Mouse (Mus musculus) embryonic facial prominence, embryonic 11.5 days (tissue): ENCODE data around the gene Col13a1. TPM values are rescaled to one million over a fixed set of nuclear protein-coding genes. Genes with fewer than 3 reads are reported as not detected.
A peak's percentile ranks its signal among the peaks of the same experiment; 100 is the strongest.

ENCODE experiments used
- ATAC-seq: fragments of 200-750 bp; cut with Nextera tagmentation; replicated peaks from 2 replicates; pipeline ENCODE4 v1.8.0; 2017; ENCODE audit warnings: low read depth; ENCODE audit not compliant: insufficient number of reproducible peaks, low FRiP score, low TSS enrichment
- DNase-seq: peaks from one replicate; pipeline ENCODE4 v3.0.0-alpha.2; 2015; ENCODE audit warnings: low spot score
- H3K27ac ChIP-seq: fragments of 300-500 bp; sonication (generic); replicated peaks from 2 replicates; pipeline ENCODE4 v1.5.1; 2014; ENCODE audit warnings: mild to moderate bottlenecking, low read depth, low read length, control low read depth
- H3K27me3 ChIP-seq: fragments of 300-500 bp; sonication (generic); 2 replicates; pipeline ENCODE4 v1.6.1; 2014; ENCODE audit warnings: mild to moderate bottlenecking, low read length, moderate library complexity, mixed read lengths; ENCODE audit not compliant: control insufficient read depth, insufficient read depth
- H3K36me3 ChIP-seq: fragments of 300-500 bp; sonication (generic); replicated peaks from 2 replicates; pipeline ENCODE4 v1.6.1; 2014; ENCODE audit warnings: low read depth, mild to moderate bottlenecking, low read length, moderate library complexity, mixed read lengths; ENCODE audit not compliant: control insufficient read depth, insufficient read depth
- H3K4me1 ChIP-seq: fragments of 300-500 bp; sonication (generic); 2 replicates; pipeline ENCODE4 v1.6.1; 2014; ENCODE audit warnings: low read length, mixed read lengths; ENCODE audit not compliant: control insufficient read depth, insufficient read depth
- H3K4me2 ChIP-seq: fragments of 300-500 bp; sonication (generic); 2 replicates; pipeline ENCODE4 v1.6.1; 2014; ENCODE audit warnings: low read depth, mild to moderate bottlenecking, control low read depth, low read length, moderate library complexity
- H3K4me3 ChIP-seq: fragments of 300-500 bp; sonication (generic); 2 replicates; pipeline ENCODE4 v1.5.1; 2014; ENCODE audit warnings: low read depth, low read length, control low read depth
- H3K9ac ChIP-seq: fragments of 300-500 bp; sonication (generic); replicated peaks from 2 replicates; pipeline ENCODE4 v1.6.1; 2014; ENCODE audit warnings: mild to moderate bottlenecking, control low read depth, low read length
- H3K9me3 ChIP-seq: fragments of 300-500 bp; sonication (generic); replicated peaks from 2 replicates; pipeline ENCODE4 v1.6.1; 2016; ENCODE audit warnings: mild to moderate bottlenecking, low read length, inconsistent platforms, mixed read lengths; ENCODE audit not compliant: control insufficient read depth
- WGBS: fragments of 180-500 bp; shearing (Covaris S2); extraction: QIAGEN DNeasy Blood & Tissue Kit; methylation state at CpG from one replicate; pipeline ENCODE4 v1.1.7; 2014; 5-methylcytosine and 5-hydroxymethylcytosine counted together
- polyA plus RNA-seq: library from polyadenylated mRNA; unstranded; fragments of >200 nt; fragmentation: Nextera tagmentation; extraction: Ambion mirVana; gene quantifications from 2 replicates; pipeline ENCODE4 v1.2.1, GENCODE M21; 2014

The Col13a1 gene
- 4.3 and 4.6 TPM in 2 replicates for polyA plus RNA-seq

- Histone ChIP-seq H3K27me3 (peaks cover 16% of the 10 kb centered on the region), H3K9ac (peak within 1 kb of the TSS; percentile 57), H3K36me3 (no peaks in the 10 kb centered on the region), H3K4me1 (peaks cover 4% of the 10 kb centered on the region), H3K27ac (no peak within 1 kb of the TSS), H3K9me3 (no peaks in the 10 kb centered on the region; the same call in 1 of the 2 replicates), H3K4me3 (peak within 1 kb of the TSS; percentile 37), H3K4me2 (peak within 1 kb of the TSS; percentile 80)
- ATAC-seq (no peak), DNase-seq (peak; percentile 77)
- under 1% methylated on average over 35 of the region's 41 CpGs for WGBS
Measured at GRCm38 (mm10) chr10:61978866-61979340, at the start of gene Col13a1. Gene Col13a1, minus strand, starts transcription at chr10:61979108.

- H3K4me2 ChIP-seq, result no peak overlapping the region
- ATAC-seq, result no peak
- H3K9ac ChIP-seq, result no peak overlapping the region
- DNase-seq, result no peak
- no peaks in the 10 kb centered on the region for H3K9me3 ChIP-seq
- H3K27ac ChIP-seq, result no peak overlapping the region
- WGBS, result 65% methylated on average over 12 of the region's 12 CpGs
- H3K27me3 ChIP-seq, result no peaks in the 10 kb centered on the region
- H3K4me3 ChIP-seq, result no peak overlapping the region
- H3K36me3 ChIP-seq, result no peaks in the 10 kb centered on the region
- no peaks in the 10 kb centered on the region; the same call in 1 of the 2 replicates for H3K4me1 ChIP-seq
Measured at GRCm38 (mm10) chr10:62027699-62028098, 48.8 kb upstream of the Col13a1 start.

GRCm38 (mm10) chr10:62023821-62024551, 45.1 kb upstream of the Col13a1 start:
- peak; percentile 29 for DNase-seq
- no peak for ATAC-seq
- Histone ChIP-seq H3K9ac (peak overlapping the region; percentile 6; the same call in 1 of the 2 replicates), H3K4me1 (no peaks in the 10 kb centered on the region; the same call in 1 of the 2 replicates), H3K27ac (no peak overlapping the region), H3K9me3 (no peaks in the 10 kb centered on the region), H3K4me2 (no peak overlapping the region), H3K27me3 (no peaks in the 10 kb centered on the region), H3K4me3 (no peak overlapping the region), H3K36me3 (no peaks in the 10 kb centered on the region)
- 38% methylated on average over 19 of the region's 19 CpGs for WGBS

- DNase-seq, result no peak
- Histone ChIP-seq H3K4me3 (no peak overlapping the region), H3K9me3 (no peaks in the 10 kb centered on the region), H3K27ac (no peak overlapping the region), H3K4me1 (peaks cover 4% of the 10 kb centered on the region), H3K9ac (no peak overlapping the region), H3K36me3 (no peaks in the 10 kb centered on the region), H3K27me3 (no peaks in the 10 kb centered on the region), H3K4me2 (no peak overlapping the region)
- ATAC-seq, result 0 out of 2 replicates have a peak, but pooled peaks have one; percentile 27
- WGBS, result 17% methylated on average over 7 of the region's 7 CpGs
Measured at GRCm38 (mm10) chr10:62020068-62020620, 41.2 kb upstream of the Col13a1 start.

GRCm38 (mm10) chr10:62019386-62020067, 40.6 kb upstream of the Col13a1 start:
- Histone ChIP-seq H3K9ac (no peak overlapping the region), H3K27ac (no peak overlapping the region), H3K27me3 (no peaks in the 10 kb centered on the region), H3K9me3 (no peaks in the 10 kb centered on the region), H3K36me3 (no peaks in the 10 kb centered on the region), H3K4me3 (no peak overlapping the region), H3K4me2 (no peak overlapping the region), H3K4me1 (peaks cover 4% of the 10 kb centered on the region)
- DNase-seq (no peak), ATAC-seq (0 out of 2 replicates have a peak, but pooled peaks have one; percentile 16)
- 20% methylated on average over 16 of the region's 16 CpGs for WGBS

- peak; percentile 82 for ATAC-seq
- Histone ChIP-seq H3K27ac (no peak overlapping the region), H3K27me3 (no peaks in the 10 kb centered on the region), H3K4me1 (peaks cover 4% of the 10 kb centered on the region), H3K9ac (no peak overlapping the region), H3K9me3 (no peaks in the 10 kb centered on the region), H3K4me2 (no peak overlapping the region), H3K4me3 (no peak overlapping the region), H3K36me3 (no peaks in the 10 kb centered on the region)
- peak; percentile 68 for DNase-seq
- 27% methylated on average over 6 of the region's 6 CpGs for WGBS
Measured at GRCm38 (mm10) chr10:62016947-62017346, 38.0 kb upstream of the Col13a1 start.

- H3K4me2 ChIP-seq, result no peak overlapping the region
- ATAC-seq (no peak), DNase-seq (no peak)
- H3K9me3 ChIP-seq, result no peaks in the 10 kb centered on the region
- no peak overlapping the region for H3K9ac ChIP-seq
- no peaks in the 10 kb centered on the region for H3K36me3 ChIP-seq
- H3K4me1 ChIP-seq, result peaks cover 4% of the 10 kb centered on the region
- H3K4me3 ChIP-seq, result no peak overlapping the region
- 88% methylated on average over 5 of the region's 5 CpGs for WGBS
- no peaks in the 10 kb centered on the region for H3K27me3 ChIP-seq
- no peak overlapping the region for H3K27ac ChIP-seq
Measured at GRCm38 (mm10) chr10:62013190-62013589, 34.3 kb upstream of the Col13a1 start.
